Mouse (Mus musculus) hematopoietic stem cell, adult 5-6 weeks (primary cell): ENCODE measurements around the gene Vmn2r99. TPM values are rescaled to one million over a fixed set of nuclear protein-coding genes. Genes with fewer than 3 reads are reported as not detected.

Experiments used
- ATAC-seq, 2 experiments: fragments of 125-278 bp in 1 of 2; replicated peaks in 1 of 2; 2 replicates each; pipeline ENCODE4 v1.8.0; 2016 to 2017; ENCODE audit warnings: inconsistent platforms in 2 of 2, mild to moderate bottlenecking in 2 of 2, moderate number of reproducible peaks in 2 of 2, low read depth in 1 of 2, moderate TSS enrichment in 1 of 2; ENCODE audit not compliant: low FRiP score in 2 of 2, poor library complexity in 2 of 2, severe bottlenecking in 2 of 2, insufficient read depth in 1 of 2, low TSS enrichment in 1 of 2
- total RNA-seq: library from RNA; stranded (forward); fragments of 172-1452, 232-1000 nt; gene quantifications from 2 replicates; pipeline ENCODE4 v1.2.3, GENCODE M21; 2017

Gene Vmn2r99
- total RNA-seq: not detected in 2 replicates

DNA sequence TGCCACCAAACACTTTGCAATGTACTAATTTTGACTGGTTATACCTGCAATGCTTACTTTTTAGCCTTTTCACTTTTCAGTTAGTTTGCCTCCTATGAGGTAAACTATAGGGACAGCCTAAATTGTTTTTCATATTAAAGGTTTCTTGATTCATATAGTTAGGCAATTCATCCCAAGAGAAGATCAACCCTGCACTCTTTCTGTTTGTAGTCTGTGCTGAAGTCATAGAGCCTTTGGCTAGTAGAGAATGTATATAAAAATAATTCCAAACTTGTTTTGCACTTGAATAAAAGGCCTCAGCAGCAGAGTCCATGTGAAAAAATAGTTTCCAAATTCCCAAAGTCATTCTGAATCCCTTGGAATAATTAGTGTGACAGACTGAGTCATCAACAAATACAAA lies at the start of gene Vmn2r99:
Gene Vmn2r99, plus strand, starts transcription at position 301 of the 400 bp plus-strand sequence.
- ATAC-seq: no peak

DNA sequence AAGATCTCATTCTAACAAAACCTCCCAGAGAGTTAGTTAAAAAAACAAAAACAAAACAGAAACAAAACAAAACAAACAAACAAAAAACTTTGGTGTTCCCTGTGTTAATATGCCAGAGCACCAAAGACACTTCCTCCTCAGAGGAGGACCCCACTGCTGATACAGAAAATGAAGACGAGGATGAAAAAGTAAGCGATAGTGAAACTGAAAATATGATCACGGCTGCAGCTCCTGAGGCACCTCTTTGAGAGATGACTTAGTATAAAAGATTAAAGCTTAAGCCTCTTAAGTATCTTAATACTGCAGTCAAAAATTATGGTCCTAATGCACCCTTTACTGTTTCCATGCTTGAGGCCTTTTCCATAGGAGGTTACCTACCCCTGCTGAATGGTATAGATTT lies 75.9 kb downstream of the Vmn2r99 start:
- ATAC-seq: no peak

DNA sequence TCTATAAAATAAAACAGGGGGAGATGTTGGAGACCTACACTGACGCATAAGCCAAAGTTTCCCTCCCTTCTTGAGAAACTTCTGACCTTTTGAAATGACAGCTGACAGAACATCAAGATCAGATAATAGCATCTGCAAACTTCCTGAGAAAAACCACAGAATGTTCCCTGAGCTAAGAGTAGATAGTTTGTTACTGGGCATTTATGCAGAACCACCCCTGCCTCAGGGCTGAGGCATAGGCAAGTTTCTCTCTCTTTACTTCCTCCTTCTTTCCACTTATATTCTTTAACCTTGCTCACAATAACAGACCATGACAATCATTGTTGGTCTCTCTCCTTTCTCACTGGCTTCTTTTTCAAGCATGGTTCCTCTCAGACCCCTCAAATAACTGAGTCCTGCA lies 83.2 kb downstream of the Vmn2r99 start:
- ATAC-seq: no peak

Other genes starting within 250 kb of the Vmn2r99 start
- gene Vmn2r100, start 142.8 kb downstream of the Vmn2r99 start, total RNA-seq: not detected in 2 replicates
- not detected in 2 replicates for gene Vmn2r101, start 215.3 kb downstream of the Vmn2r99 start, total RNA-seq